Mouse (Mus musculus) 3T3-L1 (cell line): ENCODE data around the gene Shank3.

Experiments used
- DNase-seq: peaks from one replicate; pipeline ENCODE4 v3.0.0-alpha.2; 2015; ENCODE audit warnings: low read depth, low spot score

The Shank3 gene

GRCm38 (mm10) chr15:89524611-89525415 lies 25.4 kb downstream of the Shank3 start:
- no peak for DNase-seq

- DNase-seq: no peak
Measured at GRCm38 (mm10) chr15:89525464-89525863, 26.0 kb downstream of the Shank3 start.

GRCm38 (mm10) chr15:89525896-89526295 lies 26.5 kb downstream of the Shank3 start:
- DNase-seq: no peak

GRCm38 (mm10) chr15:89526776-89527325 lies 27.4 kb downstream of the Shank3 start:
- DNase-seq: no peak

GRCm38 (mm10) chr15:89527466-89527865 lies 28.0 kb downstream of the Shank3 start:
- DNase-seq: no peak

GRCm38 (mm10) chr15:89528201-89528850 lies 28.9 kb downstream of the Shank3 start:
- DNase-seq: no peak

GRCm38 (mm10) chr15:89528923-89529322 lies 29.5 kb downstream of the Shank3 start:
- DNase-seq: no peak

GRCm38 (mm10) chr15:89530336-89530735 lies 30.9 kb downstream of the Shank3 start:
- peak; percentile 80 for DNase-seq

- no peak for DNase-seq
Measured at GRCm38 (mm10) chr15:89531399-89531798, 32.0 kb downstream of the Shank3 start.

GRCm38 (mm10) chr15:89532026-89532923 lies 32.9 kb downstream of the Shank3 start:
- DNase-seq: no peak

GRCm38 (mm10) chr15:89532924-89533842 lies 33.8 kb downstream of the Shank3 start:
- DNase-seq: no peak

- DNase-seq: no peak
Measured at GRCm38 (mm10) chr15:89533843-89534207, 34.4 kb downstream of the Shank3 start.

- no peak for DNase-seq
Measured at GRCm38 (mm10) chr15:89544171-89544570, 44.7 kb downstream of the Shank3 start.

- no peak for DNase-seq
Measured at GRCm38 (mm10) chr15:89547321-89547720, 47.9 kb downstream of the Shank3 start.

GRCm38 (mm10) chr15:89547824-89548601 lies 48.6 kb downstream of the Shank3 start:
- DNase-seq: no peak

GRCm38 (mm10) chr15:89548837-89549236 lies 49.4 kb downstream of the Shank3 start:
- DNase-seq: no peak

- DNase-seq: no peak
Measured at GRCm38 (mm10) chr15:89550506-89550905, 51.1 kb downstream of the Shank3 start.

- DNase-seq: no peak
Measured at GRCm38 (mm10) chr15:89551733-89552132, 52.3 kb downstream of the Shank3 start.

GRCm38 (mm10) chr15:89555591-89555990 lies 56.2 kb downstream of the Shank3 start:
- peak; percentile 3 for DNase-seq
